Mouse (Mus musculus) neutrophil, adult 59 days (primary cell): ENCODE measurements around the gene Foxred1. TPM values are rescaled to one million over a fixed set of nuclear protein-coding genes. Genes with fewer than 3 reads are reported as not detected.

Experiments
- total RNA-seq, 2 experiments: library from RNA; stranded (reverse); gene quantifications; 1 replicate in 1 of 2; 2 replicates in 1 of 2; pipeline ENCODE4 v1.2.4; 2023

Foxred1 gene
- 10 to 100 TPM; 21.4 to 21.6 TPM for total RNA-seq

GRCm38 (mm10) chr9:35210542-35211474, at the start of gene Foxred1:
TSS of gene Foxred1 (minus strand) at chr9:35211055.

GRCm38 (mm10) chr9:35199772-35200471, 10.9 kb downstream of the Foxred1 start, which contains the start of the genes Srpr and Tirap:
TSS of gene Srpr (plus strand) at chr9:35200175.
TSS of gene Tirap (minus strand) at chr9:35200291.

GRCm38 (mm10) chr9:35175251-35176123, 35.4 kb downstream of the Foxred1 start, which contains the start of gene Dcps:
TSS of gene Dcps (minus strand) at chr9:35176061.

Other genes with a start within 250 kb of the Foxred1 start
- gene St3gal4, start 91.8 kb downstream of the Foxred1 start, total RNA-seq = 10 to 100 TPM; 70.8 to 73.7 TPM
- 10 to 100 TPM; 19.3 to 22.6 TPM for gene Dcps, start 35.0 kb downstream of the Foxred1 start, total RNA-seq
- gene Srpr, start 10.9 kb downstream of the Foxred1 start, total RNA-seq = 10 to 100 TPM; 79.6 to 84.8 TPM
- 10 to 100 TPM; 55.8 to 58.9 TPM for gene Tirap, start 10.8 kb downstream of the Foxred1 start, total RNA-seq
- gene Fam118b, start 56.8 kb upstream of the Foxred1 start, total RNA-seq = 10 to 100 TPM; 11.6 to 12.3 TPM
- gene Rpusd4, start 56.8 kb upstream of the Foxred1 start, total RNA-seq = 1 to 10 TPM; 8.2 to 9.0 TPM
- gene Cdon, start 210.1 kb upstream of the Foxred1 start, total RNA-seq = under 1 TPM; 0.57 to 0.73 TPM